Mouse (Mus musculus) MEL (cell line): ENCODE results near the gene Rassf6. TPM values are rescaled to one million over a fixed set of nuclear protein-coding genes. Genes with fewer than 3 reads are reported as not detected.

ENCODE experiments used
- DNase-seq: peaks from one replicate; pipeline ENCODE4 v3.0.0; 2011; ENCODE audit warnings: low read depth, low spot score
- H3K27ac ChIP-seq: 2 replicates; pipeline ENCODE4 v1.5.1; 2012; ENCODE audit warnings: low read depth, mild to moderate bottlenecking, control low read depth, low read length, moderate library complexity; ENCODE audit not compliant: control insufficient read depth
- H3K27me3 ChIP-seq, 2 experiments: fragments of 150-350 bp in 1 of 2; sonication (generic) in 1 of 2; 2 replicates each; pipeline ENCODE4 v1.6.1; 2012; ENCODE audit warnings: low read length in 2 of 2, mild to moderate bottlenecking in 2 of 2, improper control_type of control experiment in 1 of 2, moderate library complexity in 1 of 2; ENCODE audit not compliant: insufficient read depth in 2 of 2, control insufficient read depth in 1 of 2
- H3K36me3 ChIP-seq, 2 experiments: 2 replicates each; pipeline ENCODE4 v1.6.1; 2012 to 2014; ENCODE audit warnings: low read length in 2 of 2, improper control_type of control experiment in 1 of 2, inconsistent platforms in 1 of 2, mild to moderate bottlenecking in 1 of 2; ENCODE audit not compliant: insufficient read depth in 2 of 2, control insufficient read depth in 1 of 2
- H3K4me1 ChIP-seq, 2 experiments: fragments of 150-350 bp in 1 of 2; sonication (generic) in 1 of 2; 2 replicates each; pipeline ENCODE4 v1.6.1; 2012; ENCODE audit warnings: low read length in 2 of 2, improper control_type of control experiment in 1 of 2, mild to moderate bottlenecking in 1 of 2; ENCODE audit not compliant: insufficient read depth in 2 of 2, control insufficient read depth in 1 of 2
- H3K4me3 ChIP-seq, 2 experiments: fragments of 150-350 bp in 1 of 2; sonication (generic) in 1 of 2; 2 replicates each; pipeline ENCODE4 v1.5.1; 2012; ENCODE audit warnings: low read depth in 2 of 2, low read length in 2 of 2, mild to moderate bottlenecking in 2 of 2, moderate library complexity in 2 of 2, control low read depth in 1 of 2, improper control_type of control experiment in 1 of 2; ENCODE audit not compliant: control insufficient read depth in 1 of 2, insufficient read depth in 1 of 2
- H3K79me2 ChIP-seq: 2 replicates; pipeline ENCODE4 v1.6.1; 2012; ENCODE audit warnings: mild to moderate bottlenecking, low read length, moderate library complexity; ENCODE audit not compliant: control insufficient read depth, poor library complexity, insufficient read depth
- H3K9ac ChIP-seq: 2 replicates; pipeline ENCODE4 v1.6.1; 2012; ENCODE audit warnings: low read depth, mild to moderate bottlenecking, control low read depth, low read length, moderate library complexity; ENCODE audit not compliant: control insufficient read depth, poor library complexity, severe bottlenecking
- H3K9me3 ChIP-seq: fragments of 150-350 bp; sonication (generic); replicated peaks from 2 replicates; pipeline ENCODE4 v1.6.1; 2012; ENCODE audit warnings: mild to moderate bottlenecking, low read length, improper control_type of control experiment, moderate library complexity; ENCODE audit not compliant: insufficient read depth
- BHLHE40 ChIP-seq: IDR thresholded peaks from 2 replicates; pipeline ENCODE4 v1.6.1; 2012; ENCODE audit warnings: low read depth, mild to moderate bottlenecking, inconsistent platforms, low read length, improper control_type of control experiment, borderline replicate concordance
- CHD1 ChIP-seq: IDR thresholded peaks from 2 replicates; pipeline ENCODE4 v1.6.1; 2012; ENCODE audit warnings: low read depth, mild to moderate bottlenecking, inconsistent platforms, low read length, improper control_type of control experiment
- CTCF ChIP-seq, 3 experiments: IDR thresholded peaks in 2 of 3; conservative IDR thresholded peaks in 1 of 3; 2 replicates each; pipeline ENCODE4 v1.5.1; 2011 to 2012; ENCODE audit warnings: low read length in 3 of 3, low read depth in 2 of 3, mild to moderate bottlenecking in 2 of 3, improper control_type of control experiment in 1 of 3, inconsistent platforms in 1 of 3, mixed read lengths in 1 of 3, moderate library complexity in 1 of 3; ENCODE audit not compliant: control insufficient read depth in 1 of 3, insufficient read depth in 1 of 3, poor library complexity in 1 of 3, severe bottlenecking in 1 of 3
- E2F4 ChIP-seq: IDR thresholded peaks from 2 replicates; pipeline ENCODE4 v1.6.1; 2011; ENCODE audit warnings: low read depth, low read length, improper control_type of control experiment, borderline replicate concordance
- ELF1 ChIP-seq: IDR thresholded peaks from 2 replicates; pipeline ENCODE4 v1.6.1; 2014; ENCODE audit warnings: low read depth, mild to moderate bottlenecking, inconsistent platforms, low read length, improper control_type of control experiment, moderate library complexity
- EP300 ChIP-seq, 2 experiments: IDR thresholded peaks; 2 replicates each; pipeline ENCODE4 v1.6.1; 2011; ENCODE audit warnings: improper control_type of control experiment in 2 of 2, low read length in 2 of 2, low read depth in 1 of 2, mild to moderate bottlenecking in 1 of 2
- ETS1 ChIP-seq: IDR thresholded peaks from 2 replicates; pipeline ENCODE4 v1.6.1; 2012; ENCODE audit warnings: low read depth, mild to moderate bottlenecking, inconsistent platforms, low read length, improper control_type of control experiment, moderate library complexity
- GABPA ChIP-seq: IDR thresholded peaks from 2 replicates; pipeline ENCODE4 v1.6.1; 2012; ENCODE audit warnings: low read depth, mild to moderate bottlenecking, inconsistent platforms, low read length, improper control_type of control experiment, moderate library complexity
- HCFC1 ChIP-seq: IDR thresholded peaks from 2 replicates; pipeline ENCODE4 v1.6.1; 2012; ENCODE audit warnings: low read depth, mild to moderate bottlenecking, inconsistent platforms, low read length, improper control_type of control experiment, moderate library complexity
- MAX ChIP-seq: IDR thresholded peaks from 2 replicates; pipeline ENCODE4 v1.6.1; 2011; ENCODE audit warnings: low read length, improper control_type of control experiment
- MEF2A ChIP-seq: IDR thresholded peaks from 2 replicates; pipeline ENCODE4 v1.6.1; 2014; ENCODE audit warnings: low read depth, mild to moderate bottlenecking, inconsistent platforms, low read length, improper control_type of control experiment; ENCODE audit not compliant: poor library complexity, insufficient replicate concordance, severe bottlenecking; ENCODE audit errors: extremely low read depth
- MXI1 ChIP-seq: IDR thresholded peaks from 2 replicates; pipeline ENCODE4 v1.6.1; 2011; ENCODE audit warnings: mild to moderate bottlenecking, low read depth, low read length, improper control_type of control experiment
- MYB ChIP-seq: IDR thresholded peaks from 2 replicates; pipeline ENCODE4 v1.6.1; 2011; ENCODE audit warnings: mild to moderate bottlenecking, low read depth, low read length, improper control_type of control experiment
- MYC ChIP-seq: IDR thresholded peaks from 2 replicates; pipeline ENCODE4 v1.6.1; 2011; ENCODE audit warnings: low read depth, mild to moderate bottlenecking, low read length, improper control_type of control experiment, moderate library complexity
- NRF1 ChIP-seq: IDR thresholded peaks from 2 replicates; pipeline ENCODE4 v1.6.1; 2014; ENCODE audit warnings: low read depth, mild to moderate bottlenecking, inconsistent platforms, low read length, improper control_type of control experiment, moderate library complexity; ENCODE audit not compliant: poor library complexity, insufficient read depth, severe bottlenecking
- POLR2AphosphoS2 ChIP-seq: IDR thresholded peaks from 2 replicates; pipeline ENCODE4 v1.6.1; 2011; ENCODE audit warnings: low read length, improper control_type of control experiment
- POLR2AphosphoS5 ChIP-seq: IDR thresholded peaks from 2 replicates; pipeline ENCODE4 v1.6.1; 2012; ENCODE audit warnings: low read depth, borderline replicate concordance, mild to moderate bottlenecking, inconsistent platforms, low read length, moderate library complexity, mixed read lengths
- RAD21 ChIP-seq: IDR thresholded peaks from 2 replicates; pipeline ENCODE4 v1.6.1; 2011; ENCODE audit warnings: mild to moderate bottlenecking, low read depth, low read length, improper control_type of control experiment
- RCOR1 ChIP-seq: IDR thresholded peaks from 2 replicates; pipeline ENCODE4 v1.6.1; 2012; ENCODE audit warnings: low read depth, mild to moderate bottlenecking, inconsistent platforms, low read length, improper control_type of control experiment
- SMC3 ChIP-seq: IDR thresholded peaks from 2 replicates; pipeline ENCODE4 v1.6.1; 2011; ENCODE audit warnings: low read depth, low read length, improper control_type of control experiment
- TAL1 ChIP-seq: IDR thresholded peaks from 2 replicates; pipeline ENCODE4 v1.6.1; 2012; ENCODE audit warnings: mild to moderate bottlenecking, inconsistent platforms, low read length, moderate library complexity, mixed read lengths
- USF1 ChIP-seq: IDR thresholded peaks from 2 replicates; pipeline ENCODE4 v1.6.1; 2014; ENCODE audit warnings: low read depth, mild to moderate bottlenecking, inconsistent platforms, low read length, improper control_type of control experiment, moderate library complexity
- USF2 ChIP-seq, 2 experiments: IDR thresholded peaks; 2 replicates each; pipeline ENCODE4 v1.6.1; 2011 to 2012; ENCODE audit warnings: improper control_type of control experiment in 2 of 2, low read length in 2 of 2, borderline replicate concordance in 1 of 2, inconsistent platforms in 1 of 2, low read depth in 1 of 2, mild to moderate bottlenecking in 1 of 2; ENCODE audit not compliant: insufficient read depth in 1 of 2
- ZC3H11A ChIP-seq: IDR thresholded peaks from 2 replicates; pipeline ENCODE4 v1.6.1; 2012; ENCODE audit warnings: low read depth, mild to moderate bottlenecking, inconsistent platforms, low read length, improper control_type of control experiment
- ZNF384 ChIP-seq: IDR thresholded peaks from 2 replicates; pipeline ENCODE4 v1.6.1; 2012; ENCODE audit warnings: low read depth, mild to moderate bottlenecking, inconsistent platforms, low read length, improper control_type of control experiment
- polyA plus RNA-seq, 2 experiments: library from polyadenylated mRNA; stranded (reverse) in 1 of 2; unstranded in 1 of 2; fragments of >175 nt in 1 of 2; fragments of >200 nt in 1 of 2; gene quantifications; 2 replicates each; pipeline versions ENCODE4 v1.2.1 to v1.2.4; 2012; ENCODE audit warnings: low replicate concordance in 2 of 2, low read depth in 1 of 2; ENCODE audit not compliant: insufficient read length in 2 of 2, insufficient read depth in 1 of 2, missing spikeins in 1 of 2
- total RNA-seq: library from RNA; depleted of rRNA; stranded (reverse); fragments of 300-350 nt; gene quantifications from 2 replicates; pipeline ENCODE4 v1.2.3, GENCODE M21; 2012

Gene Rassf6
- total and polyA plus RNA-seq, 3 experiments = 0.39 TPM; not detected in 2

- no peak overlapping the region for H3K4me3 ChIP-seq
- no peak for DNase-seq
- no peaks in the 10 kb centered on the region for H3K4me1 ChIP-seq
- TF ChIP-seq POLR2AphosphoS5 (no peak), ELF1 (no peak), ETS1 (no peak), USF2 (IDR thresholded peaks at IDR 0.05; ENCODE audit: borderline replicate concordance in 1 of 2, insufficient read depth in 1 of 2, low read depth in 1 of 2, low read length in 2 of 2) (no peak), RAD21 (no peak), CHD1 (no peak), SMC3 (no peak), BHLHE40 (no peak), POLR2AphosphoS2 (no peak), MAX (no peak), USF1 (no peak), MYC (no peak), ZNF384 (no peak), RCOR1 (no peak), HCFC1 (no peak), ZC3H11A (no peak), MYB (no peak), EP300 (IDR thresholded peaks at IDR 0.05; ENCODE audit: low read depth in 1 of 2, low read length in 2 of 2) (no peak), MXI1 (no peak)
- H3K9me3 ChIP-seq = no peaks in the 10 kb centered on the region
- H3K79me2 ChIP-seq = no peaks in the 10 kb centered on the region
- H3K27me3 ChIP-seq = no peaks in the 10 kb centered on the region; a peak in 1 of 4 replicates
- H3K27ac ChIP-seq = no peak overlapping the region
- H3K9ac ChIP-seq = no peak overlapping the region
- H3K36me3 ChIP-seq = no peaks in the 10 kb centered on the region
These were observed 7.0 kb upstream of the Rassf6 start for GRCm38 (mm10) chr5:90647473-90647872.

- TF ChIP-seq GABPA = no peak
- TF ChIP-seq TAL1 = no peak
- TF ChIP-seq SMC3 = no peak
- no peak for TF ChIP-seq CTCF (IDR thresholded peaks at IDR 0.05 in 2 of 3, conservative IDR thresholded peaks at IDR 0.05 in 1 of 3; ENCODE audit: control insufficient read depth in 1 of 3, insufficient read depth in 1 of 3, low read depth in 2 of 3, low read length in 3 of 3, poor library complexity in 1 of 3, severe bottlenecking in 1 of 3)
- TF ChIP-seq HCFC1 = no peak
- TF ChIP-seq E2F4 = no peak
- TF ChIP-seq RAD21 = no peak
- TF ChIP-seq MEF2A = no peak
- TF ChIP-seq CHD1 = no peak
- no peak for TF ChIP-seq NRF1
- no peak overlapping the region for H3K27ac ChIP-seq
- no peaks in the 10 kb centered on the region; a peak in 1 of 4 replicates for H3K27me3 ChIP-seq
- no peak overlapping the region for H3K9ac ChIP-seq
- H3K4me3 ChIP-seq = no peak overlapping the region
- no peaks in the 10 kb centered on the region for H3K4me1 ChIP-seq
- H3K9me3 ChIP-seq = no peaks in the 10 kb centered on the region
- no peaks in the 10 kb centered on the region for H3K36me3 ChIP-seq
- no peaks in the 10 kb centered on the region for H3K79me2 ChIP-seq
- no peak for DNase-seq
These were observed 5.9 kb upstream of the Rassf6 start for GRCm38 (mm10) chr5:90646398-90646797.
